Mouse (Mus musculus) heart, embryonic 15.5 days (tissue): ENCODE results near the gene Kif3c. TPM values are rescaled to one million over a fixed set of nuclear protein-coding genes. Genes with fewer than 3 reads are reported as not detected.

Source experiments
- ATAC-seq: fragments of 200-750 bp; cut with Nextera tagmentation; replicated peaks from 2 replicates; pipeline ENCODE4 v1.8.0; 2017; ENCODE audit warnings: low read depth, moderate TSS enrichment; ENCODE audit not compliant: insufficient number of reproducible peaks, insufficient read depth, low FRiP score
- H3K27ac ChIP-seq: fragments of 300-500 bp; sonication (generic); 2 replicates; pipeline ENCODE4 v1.5.1; 2015; ENCODE audit warnings: mild to moderate bottlenecking, inconsistent platforms
- H3K27me3 ChIP-seq: fragments of 300-500 bp; sonication (generic); 2 replicates; pipeline ENCODE4 v1.6.1; 2015; ENCODE audit warnings: inconsistent platforms
- H3K36me3 ChIP-seq: fragments of 300-500 bp; sonication (generic); 2 replicates; pipeline ENCODE4 v1.6.1; 2015; ENCODE audit warnings: mild to moderate bottlenecking, inconsistent platforms
- H3K4me1 ChIP-seq: fragments of 300-500 bp; sonication (generic); replicated peaks from 2 replicates; pipeline ENCODE4 v1.6.1; 2015; ENCODE audit warnings: inconsistent platforms
- H3K4me2 ChIP-seq: fragments of 300-500 bp; sonication (generic); 2 replicates; pipeline ENCODE4 v1.6.1; 2015; ENCODE audit warnings: inconsistent platforms, mild to moderate bottlenecking, moderate library complexity
- H3K4me3 ChIP-seq: fragments of 300-500 bp; sonication (generic); 2 replicates; pipeline ENCODE4 v1.5.1; 2015; ENCODE audit warnings: mild to moderate bottlenecking, inconsistent platforms
- H3K9ac ChIP-seq: fragments of 300-500 bp; sonication (generic); 2 replicates; pipeline ENCODE4 v1.6.1; 2015; ENCODE audit warnings: mild to moderate bottlenecking, inconsistent platforms
- H3K9me3 ChIP-seq: fragments of 300-500 bp; sonication (generic); replicated peaks from 2 replicates; pipeline ENCODE4 v1.6.1; 2016; ENCODE audit warnings: inconsistent platforms
- WGBS: fragments of 180-500 bp; shearing (Covaris S2); methylation state at CpG from one replicate; pipeline ENCODE4 v1.1.7; 2015; ENCODE audit warnings: mixed read lengths; 5-methylcytosine and 5-hydroxymethylcytosine counted together
- polyA plus RNA-seq: library from polyadenylated mRNA; unstranded; fragments of >200 nt; fragmentation: Nextera tagmentation; extraction: Ambion mirVana; gene quantifications from 2 replicates; pipeline ENCODE4 v1.2.1, GENCODE M21; 2015

The Kif3c gene
- 4.6 and 6.2 TPM in 2 replicates for polyA plus RNA-seq

GRCm38 (mm10) chr12:3364508-3365448, at the start of gene Kif3c:
TSS of gene Kif3c (plus strand) at chr12:3365132.
- Histone ChIP-seq H3K9me3 (no peaks in the 10 kb centered on the region), H3K27me3 (no peaks in the 10 kb centered on the region), H3K27ac (peak within 1 kb of the TSS; percentile 40; the same call in 1 of the 2 replicates), H3K4me1 (peaks cover 13% of the 10 kb centered on the region), H3K4me3 (peak within 1 kb of the TSS; percentile 88), H3K9ac (peak within 1 kb of the TSS; percentile 71), H3K36me3 (no peaks in the 10 kb centered on the region), H3K4me2 (peak within 1 kb of the TSS; percentile 86)
- peak; percentile 77 for ATAC-seq
- 7% methylated on average over 48 of the region's 48 CpGs for WGBS

GRCm38 (mm10) chr12:3316083-3316482, 48.8 kb upstream of the Kif3c start:
- Histone ChIP-seq H3K4me3 (no peak overlapping the region), H3K9ac (no peak overlapping the region), H3K27me3 (no peaks in the 10 kb centered on the region), H3K9me3 (no peaks in the 10 kb centered on the region), H3K4me1 (no peaks in the 10 kb centered on the region), H3K4me2 (no peak overlapping the region), H3K27ac (no peak overlapping the region), H3K36me3 (no peaks in the 10 kb centered on the region)
- no peak for ATAC-seq
- 23% methylated on average over 2 of the region's 2 CpGs for WGBS

GRCm38 (mm10) chr12:3316937-3317336, 48.0 kb upstream of the Kif3c start:
- no peak overlapping the region for H3K4me2 ChIP-seq
- no peaks in the 10 kb centered on the region for H3K27me3 ChIP-seq
- H3K4me3 ChIP-seq = no peak overlapping the region
- H3K27ac ChIP-seq = no peak overlapping the region
- no peak for ATAC-seq
- no peaks in the 10 kb centered on the region for H3K9me3 ChIP-seq
- H3K9ac ChIP-seq = no peak overlapping the region
- H3K4me1 ChIP-seq = no peaks in the 10 kb centered on the region
- WGBS = 54% methylated on average over 3 of the region's 3 CpGs
- no peaks in the 10 kb centered on the region for H3K36me3 ChIP-seq

- no peak overlapping the region for H3K9ac ChIP-seq
- H3K4me2 ChIP-seq = no peak overlapping the region
- H3K27ac ChIP-seq = no peak overlapping the region
- no peaks in the 10 kb centered on the region for H3K9me3 ChIP-seq
- no peak for ATAC-seq
- no peaks in the 10 kb centered on the region for H3K27me3 ChIP-seq
- H3K4me1 ChIP-seq = no peaks in the 10 kb centered on the region
- WGBS = 66% methylated on average over 4 of the region's 4 CpGs
- H3K36me3 ChIP-seq = no peaks in the 10 kb centered on the region
- H3K4me3 ChIP-seq = no peak overlapping the region
These were observed 45.6 kb upstream of the Kif3c start for GRCm38 (mm10) chr12:3319377-3319776.

GRCm38 (mm10) chr12:3323241-3323640, 41.7 kb upstream of the Kif3c start:
- ATAC-seq = no peak
- H3K27me3 ChIP-seq = no peaks in the 10 kb centered on the region
- no peak overlapping the region for H3K27ac ChIP-seq
- H3K36me3 ChIP-seq = no peaks in the 10 kb centered on the region
- no peak overlapping the region for H3K9ac ChIP-seq
- no peaks in the 10 kb centered on the region for H3K4me1 ChIP-seq
- H3K9me3 ChIP-seq = no peaks in the 10 kb centered on the region
- H3K4me3 ChIP-seq = no peak overlapping the region
- H3K4me2 ChIP-seq = no peak overlapping the region
- 58% methylated on average over 6 of the region's 6 CpGs for WGBS

- ATAC-seq = no peak
- no peak overlapping the region for H3K4me2 ChIP-seq
- 79% methylated on average over 2 of the region's 2 CpGs for WGBS
- no peaks in the 10 kb centered on the region for H3K4me1 ChIP-seq
- H3K9me3 ChIP-seq = no peaks in the 10 kb centered on the region
- H3K36me3 ChIP-seq = no peaks in the 10 kb centered on the region
- no peaks in the 10 kb centered on the region for H3K27me3 ChIP-seq
- no peak overlapping the region for H3K4me3 ChIP-seq
- H3K9ac ChIP-seq = no peak overlapping the region
- no peak overlapping the region for H3K27ac ChIP-seq
These were observed 39.7 kb upstream of the Kif3c start for GRCm38 (mm10) chr12:3325232-3325631.

GRCm38 (mm10) chr12:3329677-3330076, 35.3 kb upstream of the Kif3c start:
- no peaks in the 10 kb centered on the region for H3K27me3 ChIP-seq
- H3K9me3 ChIP-seq = no peaks in the 10 kb centered on the region
- H3K9ac ChIP-seq = no peak overlapping the region
- 70% methylated on average over 4 of the region's 4 CpGs for WGBS
- no peak for ATAC-seq
- H3K27ac ChIP-seq = no peak overlapping the region
- no peak overlapping the region for H3K4me3 ChIP-seq
- H3K36me3 ChIP-seq = no peaks in the 10 kb centered on the region
- no peak overlapping the region for H3K4me2 ChIP-seq
- H3K4me1 ChIP-seq = no peaks in the 10 kb centered on the region

- Histone ChIP-seq H3K4me2 (no peak overlapping the region), H3K9me3 (no peaks in the 10 kb centered on the region), H3K4me1 (no peaks in the 10 kb centered on the region), H3K27ac (no peak overlapping the region), H3K4me3 (no peak overlapping the region), H3K9ac (no peak overlapping the region), H3K36me3 (no peaks in the 10 kb centered on the region), H3K27me3 (no peaks in the 10 kb centered on the region)
- no peak for ATAC-seq
- WGBS = 65% methylated on average over 1 of the region's 1 CpGs
These were observed 26.0 kb upstream of the Kif3c start for GRCm38 (mm10) chr12:3338931-3339330.

GRCm38 (mm10) chr12:3344155-3344554, 20.8 kb upstream of the Kif3c start:
- Histone ChIP-seq H3K9ac (no peak overlapping the region), H3K4me3 (no peak overlapping the region), H3K9me3 (no peaks in the 10 kb centered on the region), H3K27ac (no peak overlapping the region), H3K27me3 (no peaks in the 10 kb centered on the region), H3K4me1 (no peaks in the 10 kb centered on the region), H3K4me2 (no peak overlapping the region), H3K36me3 (no peaks in the 10 kb centered on the region)
- ATAC-seq = no peak
- 80% methylated on average over 2 of the region's 2 CpGs for WGBS

GRCm38 (mm10) chr12:3345038-3345437, 19.9 kb upstream of the Kif3c start:
- Histone ChIP-seq H3K9ac (no peak overlapping the region), H3K36me3 (no peaks in the 10 kb centered on the region), H3K4me2 (no peak overlapping the region), H3K4me3 (no peak overlapping the region), H3K4me1 (no peaks in the 10 kb centered on the region), H3K27me3 (no peaks in the 10 kb centered on the region), H3K9me3 (no peaks in the 10 kb centered on the region), H3K27ac (no peak overlapping the region)
- ATAC-seq = no peak
- WGBS = 76% methylated on average over 5 of the region's 5 CpGs

GRCm38 (mm10) chr12:3347682-3348081, 17.2 kb upstream of the Kif3c start:
- Histone ChIP-seq H3K4me1 (no peaks in the 10 kb centered on the region), H3K9ac (no peak overlapping the region), H3K36me3 (no peaks in the 10 kb centered on the region), H3K9me3 (no peaks in the 10 kb centered on the region), H3K27me3 (no peaks in the 10 kb centered on the region), H3K4me3 (no peak overlapping the region), H3K4me2 (no peak overlapping the region), H3K27ac (no peak overlapping the region)
- ATAC-seq = no peak

GRCm38 (mm10) chr12:3349387-3349786, 15.5 kb upstream of the Kif3c start:
- no peaks in the 10 kb centered on the region for H3K36me3 ChIP-seq
- H3K27me3 ChIP-seq = no peaks in the 10 kb centered on the region
- no peak overlapping the region for H3K4me2 ChIP-seq
- H3K4me3 ChIP-seq = no peak overlapping the region
- 89% methylated on average over 2 of the region's 3 CpGs for WGBS
- ATAC-seq = no peak
- no peak overlapping the region for H3K27ac ChIP-seq
- H3K9me3 ChIP-seq = no peaks in the 10 kb centered on the region
- H3K9ac ChIP-seq = no peak overlapping the region
- no peaks in the 10 kb centered on the region for H3K4me1 ChIP-seq
